Mouse (Mus musculus) lung, embryonic 16.5 days (tissue): ENCODE measurements around the gene Slc39a3. TPM values are rescaled to one million over a fixed set of nuclear protein-coding genes. Genes with fewer than 3 reads are reported as not detected.

Source experiments
- ATAC-seq: fragments of 200-750 bp; cut with Nextera tagmentation; 2 replicates; pipeline ENCODE4 v1.8.0; 2017; ENCODE audit warnings: low read depth, mild to moderate bottlenecking, moderate library complexity
- H3K27ac ChIP-seq: fragments of 300-500 bp; sonication (generic); 2 replicates; pipeline ENCODE4 v1.5.1; 2014; ENCODE audit warnings: mild to moderate bottlenecking, control low read depth, low read length
- H3K27me3 ChIP-seq: fragments of 300-500 bp; sonication (generic); 2 replicates; pipeline ENCODE4 v1.6.1; 2014; ENCODE audit warnings: low read depth, low read length, mixed read lengths; ENCODE audit not compliant: control insufficient read depth, insufficient read depth
- H3K36me3 ChIP-seq: fragments of 300-500 bp; sonication (generic); 2 replicates; pipeline ENCODE4 v1.6.1; 2014; ENCODE audit warnings: low read length; ENCODE audit not compliant: control insufficient read depth, insufficient read depth
- H3K4me1 ChIP-seq: fragments of 300-500 bp; sonication (generic); replicated peaks from 2 replicates; pipeline ENCODE4 v1.6.1; 2014; ENCODE audit warnings: low read length, mixed read lengths; ENCODE audit not compliant: control insufficient read depth, insufficient read depth
- H3K4me2 ChIP-seq: fragments of 300-500 bp; sonication (generic); 2 replicates; pipeline ENCODE4 v1.6.1; 2014; ENCODE audit warnings: low read depth, low read length, control low read depth
- H3K4me3 ChIP-seq: fragments of 300-500 bp; sonication (generic); 2 replicates; pipeline ENCODE4 v1.5.1; 2014; ENCODE audit warnings: mild to moderate bottlenecking, low read length, control low read depth
- H3K9ac ChIP-seq: fragments of 300-500 bp; sonication (generic); 2 replicates; pipeline ENCODE4 v1.6.1; 2014; ENCODE audit warnings: low read length, control low read depth
- H3K9me3 ChIP-seq: fragments of 300-500 bp; sonication (generic); 2 replicates; pipeline ENCODE4 v1.6.1; 2016; ENCODE audit warnings: low read length; ENCODE audit not compliant: control insufficient read depth
- WGBS: fragments of 180-500 bp; shearing (Covaris S2); extraction: QIAGEN DNeasy Blood & Tissue Kit; methylation state at CpG from one replicate; pipeline ENCODE4 v1.1.7; 2014; 5-methylcytosine and 5-hydroxymethylcytosine counted together
- polyA plus RNA-seq: library from polyadenylated mRNA; unstranded; fragments of >200 nt; fragmentation: Nextera tagmentation; extraction: Ambion mirVana; gene quantifications from 2 replicates; pipeline ENCODE4 v1.2.1, GENCODE M21; 2015

The Slc39a3 gene
- polyA plus RNA-seq, result 19.4 and 20.8 TPM in 2 replicates

- H3K4me2 ChIP-seq, result peak within 1 kb of the TSS; percentile 78
- H3K27me3 ChIP-seq, result no peaks in the 10 kb centered on the region
- 0 out of 2 replicates have a peak within 1 kb of the TSS, but pooled peaks have one; percentile 21 for H3K27ac ChIP-seq
- H3K9me3 ChIP-seq, result no peaks in the 10 kb centered on the region
- H3K36me3 ChIP-seq, result peaks cover 3% of the 10 kb centered on the region; the same call in 1 of the 2 replicates
- no peaks in the 10 kb centered on the region for H3K4me1 ChIP-seq
- peak within 1 kb of the TSS; percentile 71 for H3K9ac ChIP-seq
- H3K4me3 ChIP-seq, result peak within 1 kb of the TSS; percentile 61
- under 1% methylated on average over 35 of the region's 35 CpGs for WGBS
- ATAC-seq, result peak; percentile 99
Measured at GRCm38 (mm10) chr10:81036988-81037580, at the start of gene Slc39a3. Slc39a3 (minus strand) TSS chr10:81037426.

GRCm38 (mm10) chr10:81087021-81087420, 49.8 kb upstream of the Slc39a3 start:
- Histone ChIP-seq H3K9me3 (no peaks in the 10 kb centered on the region), H3K27ac (no peak overlapping the region), H3K27me3 (no peaks in the 10 kb centered on the region), H3K9ac (no peak overlapping the region), H3K4me3 (no peak overlapping the region), H3K4me2 (no peak overlapping the region), H3K4me1 (no peaks in the 10 kb centered on the region; the same call in 1 of the 2 replicates), H3K36me3 (no peaks in the 10 kb centered on the region)
- WGBS, result 29% methylated on average over 2 of the region's 2 CpGs
- no peak for ATAC-seq

- peaks cover 30% of the 10 kb centered on the region for H3K36me3 ChIP-seq
Measured at GRCm38 (mm10) chr10:81082168-81082960, 45.1 kb upstream of the Slc39a3 start.

DNA sequence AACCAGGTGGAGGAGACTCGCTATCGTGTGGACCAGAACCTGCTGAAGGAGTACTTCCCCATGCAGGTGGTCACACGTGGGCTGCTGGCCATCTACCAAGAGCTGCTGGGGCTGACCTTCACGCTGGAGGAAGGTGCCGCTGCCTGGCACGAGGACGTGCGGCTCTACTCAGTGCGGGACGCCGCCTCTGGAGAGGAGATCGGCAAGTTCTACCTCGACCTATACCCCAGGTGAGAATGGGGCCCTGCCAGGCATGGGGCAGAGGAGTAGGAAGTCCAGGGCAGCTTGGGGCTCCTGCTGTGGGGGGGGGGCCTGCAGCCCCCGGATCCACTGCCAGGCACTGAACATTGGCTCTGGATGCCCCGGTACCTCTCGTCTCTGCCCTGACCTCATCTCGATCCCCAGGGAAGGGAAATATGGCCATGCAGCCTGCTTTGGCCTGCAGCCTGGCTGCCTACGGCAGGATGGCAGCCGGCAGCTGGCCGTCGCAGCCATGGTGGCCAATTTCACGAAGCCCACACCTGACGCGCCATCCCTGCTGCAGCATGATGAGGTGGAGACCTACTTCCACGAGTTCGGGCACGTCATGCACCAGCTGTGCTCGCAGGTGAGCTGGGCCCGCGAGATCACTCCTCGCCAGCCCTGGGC, 42.9 kb upstream of the Slc39a3 start:
- H3K4me3 ChIP-seq, result no peak overlapping the region
- no peak overlapping the region for H3K27ac ChIP-seq
- peaks cover 33% of the 10 kb centered on the region for H3K36me3 ChIP-seq
- H3K4me2 ChIP-seq, result no peak overlapping the region
- no peaks in the 10 kb centered on the region for H3K4me1 ChIP-seq
- 91% methylated on average over 31 of the region's 31 CpGs for WGBS
- H3K9me3 ChIP-seq, result no peaks in the 10 kb centered on the region
- H3K9ac ChIP-seq, result no peak overlapping the region
- ATAC-seq, result no peak
- H3K27me3 ChIP-seq, result no peaks in the 10 kb centered on the region

More at GRCm38 (mm10) chr10:81082168-81082960, 45.1 kb upstream of the Slc39a3 start:
- no peaks in the 10 kb centered on the region for H3K9me3 ChIP-seq
- peak; percentile 45 for ATAC-seq
- H3K9ac ChIP-seq, result no peak overlapping the region
- H3K27me3 ChIP-seq, result no peaks in the 10 kb centered on the region
- H3K27ac ChIP-seq, result no peak overlapping the region
- no peak overlapping the region for H3K4me2 ChIP-seq
- H3K4me1 ChIP-seq, result no peaks in the 10 kb centered on the region
- 77% methylated on average over 7 of the region's 7 CpGs for WGBS
- no peak overlapping the region for H3K4me3 ChIP-seq

GRCm38 (mm10) chr10:81077916-81078315, 40.7 kb upstream of the Slc39a3 start:
- H3K27me3 ChIP-seq, result no peaks in the 10 kb centered on the region
- 88% methylated on average over 11 of the region's 11 CpGs for WGBS
- H3K36me3 ChIP-seq, result peaks cover 37% of the 10 kb centered on the region
- no peak overlapping the region for H3K9ac ChIP-seq
- no peak for ATAC-seq
- H3K4me1 ChIP-seq, result no peaks in the 10 kb centered on the region
- no peak overlapping the region for H3K4me3 ChIP-seq
- no peak overlapping the region for H3K27ac ChIP-seq
- H3K4me2 ChIP-seq, result no peak overlapping the region
- H3K9me3 ChIP-seq, result no peaks in the 10 kb centered on the region

DNA sequence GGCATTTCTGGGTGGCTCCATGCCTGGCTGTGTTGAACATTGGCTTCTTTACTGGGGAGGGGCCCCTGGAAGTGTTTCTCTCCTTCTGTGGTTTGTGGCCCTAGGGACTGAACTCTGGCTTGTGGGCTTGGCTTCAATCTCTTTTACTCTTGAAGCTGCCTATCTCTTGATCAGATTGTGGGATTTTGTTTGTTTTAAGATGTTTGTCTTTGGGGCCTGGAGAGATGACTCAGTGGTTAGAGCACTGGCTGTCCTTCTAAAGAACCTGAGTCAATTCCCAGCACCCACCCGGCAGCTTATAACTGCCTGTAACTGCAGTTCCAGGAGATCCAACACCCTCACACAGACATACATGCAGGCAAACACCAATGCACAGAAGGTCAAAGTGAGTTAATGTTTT, 39.1 kb upstream of the Slc39a3 start:
- no peaks in the 10 kb centered on the region for H3K27me3 ChIP-seq
- no peak overlapping the region for H3K9ac ChIP-seq
- H3K4me2 ChIP-seq, result no peak overlapping the region
- 71% methylated on average over 1 of the region's 1 CpGs for WGBS
- no peaks in the 10 kb centered on the region for H3K9me3 ChIP-seq
- ATAC-seq, result no peak
- H3K4me1 ChIP-seq, result no peaks in the 10 kb centered on the region
- H3K4me3 ChIP-seq, result no peak overlapping the region
- H3K27ac ChIP-seq, result no peak overlapping the region
- H3K36me3 ChIP-seq, result peaks cover 33% of the 10 kb centered on the region

DNA sequence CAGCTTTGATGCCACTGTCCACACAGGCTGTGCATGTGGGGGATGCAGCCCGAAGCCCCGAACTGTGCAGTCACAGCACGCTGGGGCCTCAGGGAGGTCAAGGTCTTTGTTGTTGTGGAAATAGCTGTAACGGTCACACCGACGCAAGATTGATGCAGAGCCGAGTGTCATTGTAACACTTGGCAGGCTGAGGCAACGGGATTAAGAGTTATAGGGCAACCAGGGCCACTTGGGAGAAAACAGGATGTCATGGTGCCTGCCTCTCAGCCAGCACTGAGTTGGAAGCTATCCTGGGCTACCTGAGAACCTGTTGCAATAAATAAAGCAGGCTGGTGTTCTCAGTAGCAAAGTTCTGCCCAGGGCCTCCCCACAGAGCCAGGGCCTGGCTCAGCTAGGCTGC, 38.5 kb upstream of the Slc39a3 start:
- no peak overlapping the region for H3K27ac ChIP-seq
- H3K4me3 ChIP-seq, result no peak overlapping the region
- H3K9me3 ChIP-seq, result no peaks in the 10 kb centered on the region
- H3K4me1 ChIP-seq, result peaks cover 3% of the 10 kb centered on the region
- 70% methylated on average over 8 of the region's 8 CpGs for WGBS
- no peak for ATAC-seq
- H3K36me3 ChIP-seq, result peaks cover 29% of the 10 kb centered on the region
- no peak overlapping the region for H3K9ac ChIP-seq
- H3K4me2 ChIP-seq, result no peak overlapping the region
- no peaks in the 10 kb centered on the region for H3K27me3 ChIP-seq

- no peaks in the 10 kb centered on the region for H3K27me3 ChIP-seq
- H3K27ac ChIP-seq, result no peak overlapping the region
- peaks cover 11% of the 10 kb centered on the region; the same call in 1 of the 2 replicates for H3K36me3 ChIP-seq
- no peak overlapping the region for H3K4me3 ChIP-seq
- no peak overlapping the region for H3K4me2 ChIP-seq
- peaks cover 11% of the 10 kb centered on the region for H3K4me1 ChIP-seq
- H3K9me3 ChIP-seq, result no peaks in the 10 kb centered on the region
- ATAC-seq, result no peak
- 57% methylated on average over 7 of the region's 7 CpGs for WGBS
- H3K9ac ChIP-seq, result no peak overlapping the region
Measured at GRCm38 (mm10) chr10:81073464-81073863, 36.2 kb upstream of the Slc39a3 start.

- H3K27ac ChIP-seq, result no peak overlapping the region
- H3K9ac ChIP-seq, result no peak overlapping the region
- H3K4me3 ChIP-seq, result no peak overlapping the region
- ATAC-seq, result no peak
- peaks cover 6% of the 10 kb centered on the region; the same call in 1 of the 2 replicates for H3K36me3 ChIP-seq
- no peak overlapping the region for H3K4me2 ChIP-seq
- H3K4me1 ChIP-seq, result peaks cover 11% of the 10 kb centered on the region
- H3K9me3 ChIP-seq, result no peaks in the 10 kb centered on the region
- H3K27me3 ChIP-seq, result no peaks in the 10 kb centered on the region
- 92% methylated on average over 8 of the region's 8 CpGs for WGBS
Measured at GRCm38 (mm10) chr10:81072290-81072689, 35.1 kb upstream of the Slc39a3 start.
